10 mouse cellular contexts compared by ENCODE assay signal in the genomic region with DNA sequence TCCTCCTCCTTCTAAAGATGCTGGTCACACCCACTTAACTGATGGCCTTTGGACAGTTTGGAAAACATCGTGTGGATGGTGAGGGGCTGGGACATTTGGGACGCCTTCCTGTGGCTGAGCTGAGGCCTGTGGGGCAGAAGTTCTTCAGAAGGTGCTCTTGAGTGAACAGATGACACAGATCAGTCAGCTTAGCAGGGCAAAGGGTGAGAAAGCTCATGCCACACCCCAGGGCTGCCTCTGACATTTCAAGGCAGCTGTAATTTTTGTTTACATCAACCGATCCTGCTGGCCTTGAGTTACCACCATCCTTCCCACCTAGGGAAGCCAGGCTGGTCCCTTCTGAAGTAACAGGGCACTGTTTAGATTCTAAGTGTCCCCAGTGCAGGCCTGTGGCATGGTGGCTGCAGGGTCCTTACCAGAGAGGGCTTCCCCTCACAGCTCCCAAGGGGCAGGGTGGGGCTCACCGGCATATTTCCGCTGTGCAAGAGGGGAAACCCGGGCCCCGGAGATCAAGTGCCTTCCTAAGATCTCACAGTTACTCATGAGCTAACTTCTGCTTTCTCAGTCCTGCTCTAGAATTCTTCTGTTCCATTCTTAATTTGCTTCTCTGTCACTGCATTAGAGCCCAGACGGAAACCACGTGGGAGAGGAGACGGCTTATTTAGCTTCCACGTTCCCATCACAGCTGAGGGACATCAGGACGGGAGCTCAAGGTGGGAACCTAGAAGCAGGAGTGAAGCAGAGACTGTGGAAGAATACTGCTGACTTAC. TPM values are rescaled to one million over a fixed set of nuclear protein-coding genes. Genes with fewer than 3 reads are reported as not detected.
DNase-seq lines count a peak whose midpoint lies in the region; ATAC-seq and TF ChIP-seq lines count a peak whose summit lies in the region.
"Had no signal": no experiment of that assay in that cellular context is flagged by ENCODE, and none has a peak within 500 bp of the region (broad histone marks: within the 10 kb centered on the region; RNA-seq: fewer than 3 reads in every experiment).

No protein-coding gene starts in this region.

- H3K36me3 ChIP-seq in heart, embryonic 12.5 days, result no peaks in the 10 kb centered on the region
- no peaks in the 10 kb centered on the region for H3K36me3 ChIP-seq in liver, adult 2 months (ENCODE audit: control insufficient read depth, insufficient read depth, low read length)

- peak; percentile 98 for DNase-seq in heart, adult 11 months
- DNase-seq in liver, adult 2 months (ENCODE audit: extremely low read depth, low read depth, low spot score), result peak; percentile 21
- peak; percentile 79 for DNase-seq in spleen, adult 12 weeks (ENCODE audit: low spot score)
- no peak for DNase-seq in cerebellum, adult 18-20 months
- DNase-seq in frontal cortex, postnatal 36 days (ENCODE audit: low spot score in 2 of 2), result no peak
- DNase-seq in right cerebral cortex, postnatal 10 days (ENCODE audit: low spot score in 2 of 2), result no peak

- TF ChIP-seq POLR2A in bone marrow, adult 2 months (IDR thresholded peaks at IDR 0.05; ENCODE audit: borderline replicate concordance, control insufficient read depth, low read depth, low read length), result peak; percentile 43; the same call in 1 of the 2 replicates
- no peak for TF ChIP-seq POLR2A in liver, adult 2 months (IDR thresholded peaks at IDR 0.05; ENCODE audit: extremely low read depth, insufficient read depth, low read length)

- no peak for ATAC-seq in heart, embryonic 12.5 days (ENCODE audit: insufficient number of reproducible peaks, low FRiP score)
- ATAC-seq: Patski had no signal

- H3K4me2 ChIP-seq in heart, embryonic 12.5 days, result no peak overlapping the region

- no peak overlapping the region for H3K27ac ChIP-seq in heart, embryonic 12.5 days (ENCODE audit: poor library complexity, severe bottlenecking)
- peak overlapping the region; percentile 88 for H3K27ac ChIP-seq in bone marrow, adult 2 months (ENCODE audit: control insufficient read depth, insufficient read depth, low read depth, low read length, poor library complexity)
- no peak overlapping the region for H3K27ac ChIP-seq in liver, adult 2 months (replicated peaks; ENCODE audit: insufficient read depth, low read depth, low read length)

- WGBS in heart, embryonic 12.5 days, result 58% methylated on average over 12 of the region's 12 CpGs
- 2% methylated on average over 12 of the region's 12 CpGs for WGBS in bone marrow, adult 2 months
- WGBS in liver, adult 2 months, result 67% methylated on average over 12 of the region's 12 CpGs

- no peaks in the 10 kb centered on the region for H3K79me2 ChIP-seq in liver, adult 2 months (ENCODE audit: control insufficient read depth, insufficient read depth, low read length)

- H3K9me3 ChIP-seq in heart, embryonic 12.5 days (replicated peaks), result no peaks in the 10 kb centered on the region

- TF ChIP-seq CTCF in bone marrow, adult 2 months (IDR thresholded peaks at IDR 0.05; ENCODE audit: control insufficient read depth, insufficient read depth, low read length), result no peak
- no peak for TF ChIP-seq CTCF in liver, adult 2 months (IDR thresholded peaks at IDR 0.05; ENCODE audit: low read depth, low read length)

- peaks cover 25% of the 10 kb centered on the region for H3K4me1 ChIP-seq in heart, embryonic 12.5 days (replicated peaks)
- H3K4me1 ChIP-seq in bone marrow, adult 2 months (ENCODE audit: control insufficient read depth, insufficient read depth, low read length), result peaks cover 9% of the 10 kb centered on the region
- H3K4me1 ChIP-seq in liver, adult 2 months (ENCODE audit: control insufficient read depth, insufficient read depth, low read length), result no peaks in the 10 kb centered on the region; the same call in 1 of the 2 replicates

- no peaks in the 10 kb centered on the region for H3K27me3 ChIP-seq in heart, embryonic 12.5 days (replicated peaks)
- no peaks in the 10 kb centered on the region for H3K27me3 ChIP-seq in liver, adult 2 months (ENCODE audit: control insufficient read depth, insufficient read depth, low read length)
- H3K27me3 ChIP-seq: Patski had no signal

- no peak overlapping the region for H3K4me3 ChIP-seq in heart, embryonic 12.5 days
- H3K4me3 ChIP-seq in bone marrow, adult 2 months (replicated peaks; ENCODE audit: control insufficient read depth, low read depth, low read length), result peak overlapping the region; percentile 58
- H3K4me3 ChIP-seq in liver, adult 2 months (ENCODE audit: insufficient read depth, low read depth, low read length), result no peak overlapping the region

- no peak overlapping the region for H3K9ac ChIP-seq in heart, embryonic 12.5 days
- H3K9ac ChIP-seq in liver, adult 2 months (ENCODE audit: low read depth, low read length), result no peak overlapping the region

RNA-seq across cellular contexts. Expression of a gene that starts 6.3 kb away (rescaled TPM):
- polyA plus RNA-seq in heart, embryonic 12.5 days (2016; fragmentation: Nextera tagmentation; extraction: Ambion mirVana), result 10.5 and 11.9 TPM in 2 replicates
- 2.4 and 9.2 TPM in 2 replicates for polyA plus RNA-seq in bone marrow, adult 2 months (2011; ENCODE audit: insufficient read depth, insufficient read length, low replicate concordance, missing spikeins)
- total RNA-seq in liver, adult 2 months (2014; rRNA removed), result 2.3 and 3.0 TPM in 2 replicates
- polyA plus RNA-seq in liver, adult 2 months (2012; rRNA removed), result 6.2 and 6.8 TPM in 2 replicates

RNA-seq across cellular contexts. Expression of a gene that starts 24.4 kb away (rescaled TPM):
- not detected in 2 replicates for polyA plus RNA-seq in heart, embryonic 12.5 days (2016; fragmentation: Nextera tagmentation; extraction: Ambion mirVana)
- polyA plus RNA-seq in bone marrow, adult 2 months (2011; ENCODE audit: insufficient read depth, insufficient read length, low replicate concordance, missing spikeins), result not detected in 2 replicates
- not detected in 2 replicates for total RNA-seq in liver, adult 2 months (2014; rRNA removed)
- not detected in 2 replicates for polyA plus RNA-seq in liver, adult 2 months (2012; rRNA removed)
- total RNA-seq: heart, postnatal 14 days had no signal
- polyA plus RNA-seq: Patski had no signal

Comparison
In these comparisons a context has a peak if more than half of its experiments do, and no peak if none do; other contexts are left out.
1. DNase-seq: peak in heart, adult 11 months (single experiment), liver, adult 2 months (single experiment) and spleen, adult 12 weeks (single experiment); none in cerebellum, adult 18-20 months (0 of 2), frontal cortex, postnatal 36 days (0 of 2) and right cerebral cortex, postnatal 10 days (0 of 2).